Mouse (Mus musculus) CD4-positive, CD25-positive, alpha-beta regulatory T cell (primary cell): Measurements from ENCODE around the gene Spg20. TPM values are rescaled to one million over a fixed set of nuclear protein-coding genes. Genes with fewer than 3 reads are reported as not detected.

Experiments
- polyA plus RNA-seq: library from polyadenylated mRNA; unstranded; fragments of 100-300 nt; shearing (Covaris generic); gene quantifications from one replicate; pipeline ENCODE4 v1.2.1, GENCODE M21; 2017

Gene Spg20
- polyA plus RNA-seq = 29.9 TPM

GRCm38 (mm10) chr3:55111935-55112709, at the start of gene Spg20:
TSS of gene Spg20 (plus strand) at chr3:55112108.

GRCm38 (mm10) chr3:55137039-55137438, 25.1 kb downstream of the Spg20 start, which contains the start of gene Ccdc169:
TSS of gene Ccdc169 (plus strand) at chr3:55137339.

GRCm38 (mm10) chr3:55181766-55182165, 69.9 kb downstream of the Spg20 start, which contains the start of gene Sohlh2:
TSS of gene Sohlh2 (plus strand) at chr3:55182028.

Other genes with a start within 250 kb of the Spg20 start
- gene Sertm1, start 196.2 kb upstream of the Spg20 start, polyA plus RNA-seq = not detected
- gene Ccna1, start 56.6 kb upstream of the Spg20 start, polyA plus RNA-seq = not detected
- not detected for gene Ccdc169, start 25.2 kb downstream of the Spg20 start, polyA plus RNA-seq
- not detected for gene Sohlh2, start 69.9 kb downstream of the Spg20 start, polyA plus RNA-seq
- 0.10 TPM for gene Dclk1, start 130.3 kb downstream of the Spg20 start, polyA plus RNA-seq